Mouse (Mus musculus): ENCODE results near the gene Mtch2. TPM values are rescaled to one million over a fixed set of nuclear protein-coding genes. Genes with fewer than 3 reads are reported as not detected.

Mtch2 gene
- polyA plus RNA-seq, 1 experiment from 2014 or later, result 260 TPM

- peaks cover 25% of the 10 kb centered on the region for H3K36me3 ChIP-seq (ENCODE audit: control insufficient read depth, insufficient read depth, low read length)
- ATAC-seq (ENCODE audit: low FRiP score), result no peak
- 0 out of 2 replicates have a peak, but pooled peaks cover 2% of the 10 kb centered on the region for H3K4me1 ChIP-seq (ENCODE audit: control insufficient read depth, insufficient read depth, low read length)
- H3K27ac ChIP-seq (ENCODE audit: low read depth, low read length), result no peak overlapping the region
- no peak overlapping the region for H3K4me3 ChIP-seq (ENCODE audit: low read depth, low read length)
- peak; percentile 68 for DNase-seq (ENCODE audit: low spot score, missing footprints)
- no peak overlapping the region for H3K9ac ChIP-seq (ENCODE audit: low read length)
- H3K9me3 ChIP-seq (ENCODE audit: control insufficient read depth, low read length), result no peaks in the 10 kb centered on the region
- no peaks in the 10 kb centered on the region for H3K27me3 ChIP-seq (ENCODE audit: control insufficient read depth, insufficient read depth, low read length)
- 84% methylated on average over 1 of the region's 1 CpGs for WGBS
- no peak overlapping the region for H3K4me2 ChIP-seq
These were observed 64.7 kb downstream of the Mtch2 start for GRCm38 (mm10) chr2:90911668-90912067.

- no peak for DNase-seq (ENCODE audit: low spot score, missing footprints)
- no peak overlapping the region for H3K4me2 ChIP-seq
- ATAC-seq (ENCODE audit: low FRiP score), result no peak
- H3K9ac ChIP-seq (ENCODE audit: low read length), result no peak overlapping the region
- H3K9me3 ChIP-seq (ENCODE audit: control insufficient read depth, low read length), result no peaks in the 10 kb centered on the region
- 95% methylated on average over 2 of the region's 2 CpGs for WGBS
- H3K27ac ChIP-seq (ENCODE audit: low read depth, low read length), result no peak overlapping the region
- H3K4me3 ChIP-seq (ENCODE audit: low read depth, low read length), result no peak overlapping the region
- H3K27me3 ChIP-seq (ENCODE audit: control insufficient read depth, insufficient read depth, low read length), result no peaks in the 10 kb centered on the region
- H3K36me3 ChIP-seq (ENCODE audit: control insufficient read depth, insufficient read depth, low read length), result peaks cover 22% of the 10 kb centered on the region
- H3K4me1 ChIP-seq (ENCODE audit: control insufficient read depth, insufficient read depth, low read length), result peaks cover 8% of the 10 kb centered on the region; the same call in 1 of the 2 replicates
These were observed 66.7 kb downstream of the Mtch2 start for GRCm38 (mm10) chr2:90913671-90914070.

- H3K9me3 ChIP-seq (ENCODE audit: control insufficient read depth, low read length), result no peaks in the 10 kb centered on the region
- DNase-seq (ENCODE audit: low spot score, missing footprints) (no peak), ATAC-seq (ENCODE audit: low FRiP score) (no peak)
- H3K4me2 ChIP-seq, result no peak overlapping the region
- peaks cover 8% of the 10 kb centered on the region; the same call in 1 of the 2 replicates for H3K36me3 ChIP-seq (ENCODE audit: control insufficient read depth, insufficient read depth, low read length)
- no peak overlapping the region for H3K4me3 ChIP-seq (ENCODE audit: low read depth, low read length)
- WGBS, result 90% methylated on average over 1 of the region's 1 CpGs
- no peak overlapping the region for H3K27ac ChIP-seq (ENCODE audit: low read depth, low read length)
- peaks cover 8% of the 10 kb centered on the region; the same call in 1 of the 2 replicates for H3K4me1 ChIP-seq (ENCODE audit: control insufficient read depth, insufficient read depth, low read length)
- no peak overlapping the region for H3K9ac ChIP-seq (ENCODE audit: low read length)
- no peaks in the 10 kb centered on the region for H3K27me3 ChIP-seq (ENCODE audit: control insufficient read depth, insufficient read depth, low read length)
These were observed 68.6 kb downstream of the Mtch2 start for GRCm38 (mm10) chr2:90915516-90915915.

Other genes starting within 250 kb of the Mtch2 start
- 55.2 and 57.0 TPM in 2 replicates for gene Nup160, start 169.9 kb upstream of the Mtch2 start, polyA plus RNA-seq (2014; fragmentation: Nextera tagmentation; extraction: Ambion mirVana)
- gene Fnbp4, start 101.8 kb upstream of the Mtch2 start, polyA plus RNA-seq (2014; fragmentation: Nextera tagmentation; extraction: Ambion mirVana), result 102 and 117 TPM in 2 replicates
- gene Agbl2, start 64.4 kb upstream of the Mtch2 start, polyA plus RNA-seq (2014; fragmentation: Nextera tagmentation; extraction: Ambion mirVana), result 0.50 and 0.85 TPM in 2 replicates
- 12.3 and 13.1 TPM in 2 replicates for gene C1qtnf4, start 38.7 kb downstream of the Mtch2 start, polyA plus RNA-seq (2014; fragmentation: Nextera tagmentation; extraction: Ambion mirVana)
- 45.3 and 48.8 TPM in 2 replicates for gene Kbtbd4, start 57.6 kb downstream of the Mtch2 start, polyA plus RNA-seq (2014; fragmentation: Nextera tagmentation; extraction: Ambion mirVana)
- 200 and 204 TPM in 2 replicates for gene Ndufs3, start 57.7 kb downstream of the Mtch2 start, polyA plus RNA-seq (2014; fragmentation: Nextera tagmentation; extraction: Ambion mirVana)
- 99.8 and 103 TPM in 2 replicates for gene Celf1, start 93.2 kb downstream of the Mtch2 start, polyA plus RNA-seq (2014; fragmentation: Nextera tagmentation; extraction: Ambion mirVana)
- gene Rapsn, start 188.5 kb downstream of the Mtch2 start, polyA plus RNA-seq (2014; fragmentation: Nextera tagmentation; extraction: Ambion mirVana), result 0.63 and 0.98 TPM in 2 replicates
- gene Psmc3, start 206.9 kb downstream of the Mtch2 start, polyA plus RNA-seq (2014; fragmentation: Nextera tagmentation; extraction: Ambion mirVana), result 364 and 369 TPM in 2 replicates
- gene Slc39a13, start 223.3 kb downstream of the Mtch2 start, polyA plus RNA-seq (2014; fragmentation: Nextera tagmentation; extraction: Ambion mirVana), result 16.6 and 18.9 TPM in 2 replicates
- 4.0 and 4.5 TPM in 2 replicates for gene Spi1, start 235.2 kb downstream of the Mtch2 start, polyA plus RNA-seq (2014; fragmentation: Nextera tagmentation; extraction: Ambion mirVana)

Measured in midbrain, embryonic 11.5 days (tissue).